Mouse (Mus musculus): Measurements from ENCODE around the gene Gm15097.
"Not testable (repeated sequence)": the region's sequence is repeated elsewhere in the genome, so short reads cannot be mapped to it uniquely, and the experiment has no call there.

The Gm15097 gene

DNA sequence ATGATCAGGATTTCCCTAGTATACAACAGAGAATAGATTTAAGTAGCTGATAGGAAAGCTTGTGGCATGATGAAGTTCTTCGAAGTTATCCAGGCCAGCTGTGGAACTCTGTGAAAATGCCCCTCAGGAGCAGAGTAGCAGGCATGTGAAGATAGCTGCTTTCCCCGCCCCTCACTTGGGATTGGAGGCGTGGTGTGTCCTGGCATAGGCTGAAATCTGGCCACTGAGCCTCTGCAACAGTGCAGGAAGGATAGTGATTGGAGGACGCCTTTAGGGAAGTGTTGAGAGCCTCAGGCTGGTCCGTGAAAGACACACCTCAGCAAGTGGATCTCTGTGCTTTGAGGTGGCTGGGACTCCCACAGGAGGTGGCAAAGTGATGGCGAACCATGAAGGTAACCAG lies at the start of gene Gm15097:
TSS of gene Gm15097 (plus strand) at position 301 of the 400 bp plus-strand sequence.
- DNase-seq (ENCODE audit: low spot score) = not testable (repeated sequence)

- DNase-seq (ENCODE audit: low spot score) = not testable (repeated sequence)
These were observed 21.4 kb upstream of the Gm15097 start for GRCm38 (mm10) chrX:149762853-149763252.

- DNase-seq (ENCODE audit: low spot score) = not testable (repeated sequence)
These were observed 26.9 kb downstream of the Gm15097 start for GRCm38 (mm10) chrX:149811178-149811577.
